Mouse (Mus musculus) stomach, postnatal 0 days (tissue): ENCODE measurements around the gene Nhp2. TPM values are rescaled to one million over a fixed set of nuclear protein-coding genes. Genes with fewer than 3 reads are reported as not detected.
A peak's percentile ranks its signal among the peaks of the same experiment; 100 is the strongest.

ENCODE experiments used
- ATAC-seq: fragments of 200-750 bp; cut with Nextera tagmentation; 2 replicates; pipeline ENCODE4 v1.8.0; 2017; ENCODE audit not compliant: low FRiP score, low TSS enrichment
- DNase-seq: peaks from one replicate; pipeline ENCODE4 v3.0.0-alpha.2; 2016; ENCODE audit warnings: low spot score
- H3K27ac ChIP-seq: fragments of 300-500 bp; sonication (generic); replicated peaks from 2 replicates; pipeline ENCODE4 v1.5.1; 2014; ENCODE audit warnings: mild to moderate bottlenecking, control low read depth
- H3K27me3 ChIP-seq: fragments of 300-500 bp; sonication (generic); 2 replicates; pipeline ENCODE4 v1.6.1; 2014; ENCODE audit warnings: low read length; ENCODE audit not compliant: control insufficient read depth, insufficient read depth
- H3K36me3 ChIP-seq: fragments of 300-500 bp; sonication (generic); 2 replicates; pipeline ENCODE4 v1.6.1; 2014; ENCODE audit warnings: low read length, mixed read lengths; ENCODE audit not compliant: control insufficient read depth, insufficient read depth
- H3K4me1 ChIP-seq: fragments of 300-500 bp; sonication (generic); replicated peaks from 2 replicates; pipeline ENCODE4 v1.6.1; 2014; ENCODE audit warnings: antibody characterized with exemption; ENCODE audit not compliant: control insufficient read depth, insufficient read depth
- H3K4me2 ChIP-seq: fragments of 300-500 bp; sonication (generic); replicated peaks from 2 replicates; pipeline ENCODE4 v1.6.1; 2014; ENCODE audit warnings: low read depth, mild to moderate bottlenecking, control low read depth, moderate library complexity
- H3K4me3 ChIP-seq: fragments of 300-500 bp; sonication (generic); 2 replicates; pipeline ENCODE4 v1.5.1; 2014; ENCODE audit warnings: low read depth, low read length, control low read depth
- H3K9ac ChIP-seq: fragments of 300-500 bp; sonication (generic); 2 replicates; pipeline ENCODE4 v1.6.1; 2014; ENCODE audit warnings: mild to moderate bottlenecking, low read length, control low read depth, mixed read lengths
- H3K9me3 ChIP-seq: fragments of 300-500 bp; sonication (generic); 2 replicates; pipeline ENCODE4 v1.6.1; 2016; ENCODE audit warnings: low read length; ENCODE audit not compliant: control insufficient read depth
- CTCF ChIP-seq: IDR thresholded peaks from 2 replicates; pipeline ENCODE4 v1.5.1; 2016; ENCODE audit warnings: antibody characterized with exemption, low read depth, mild to moderate bottlenecking, moderate library complexity
- EP300 ChIP-seq: optimal IDR thresholded peaks from 2 replicates; pipeline ENCODE3; 2016; ENCODE audit warnings: antibody characterized with exemption
- WGBS: fragments of 180-500 bp; shearing (Covaris S2); extraction: QIAGEN DNeasy Blood & Tissue Kit; methylation state at CpG from one replicate; pipeline ENCODE4 v1.1.7; 2014; 5-methylcytosine and 5-hydroxymethylcytosine counted together
- polyA plus RNA-seq: library from polyadenylated mRNA; unstranded; fragments of >200 nt; fragmentation: Nextera tagmentation; extraction: Ambion mirVana; gene quantifications from 2 replicates; pipeline ENCODE4 v1.2.1, GENCODE M21; 2015

Gene Nhp2
- polyA plus RNA-seq, 1 experiment from 2014 or later: 144 TPM

GRCm38 (mm10) chr11:51648566-51648965 lies 29.0 kb downstream of the Nhp2 start:
- DNase-seq (no peak), ATAC-seq (no peak)
- H3K9ac ChIP-seq: 0 out of 2 replicates have a peak overlapping the region, but pooled peaks have one; percentile 27
- H3K4me1 ChIP-seq: peaks cover 3% of the 10 kb centered on the region; the same call in 1 of the 2 replicates
- no peak overlapping the region for H3K4me3 ChIP-seq
- no peaks in the 10 kb centered on the region for H3K27me3 ChIP-seq
- H3K36me3 ChIP-seq: no peaks in the 10 kb centered on the region; the same call in 1 of the 2 replicates
- H3K27ac ChIP-seq: 0 out of 2 replicates have a peak overlapping the region, but pooled peaks have one; percentile 18
- peak overlapping the region; percentile 97; the same call in 1 of the 2 replicates for H3K4me2 ChIP-seq
- WGBS: 24% methylated on average over 3 of the region's 3 CpGs
- TF ChIP-seq EP300 (no peak), CTCF (no peak)
- H3K9me3 ChIP-seq: no peaks in the 10 kb centered on the region

- H3K9ac ChIP-seq: peak overlapping the region; percentile 76
- H3K27me3 ChIP-seq: no peaks in the 10 kb centered on the region
- TF ChIP-seq EP300 (no peak), CTCF (no peak)
- 43% methylated on average over 11 of the region's 11 CpGs for WGBS
- no peak for ATAC-seq
- peak overlapping the region; percentile 97 for H3K4me2 ChIP-seq
- H3K27ac ChIP-seq: peak overlapping the region; percentile 86
- DNase-seq: no peak
- H3K9me3 ChIP-seq: no peaks in the 10 kb centered on the region
- H3K4me1 ChIP-seq: peaks cover 3% of the 10 kb centered on the region; the same call in 1 of the 2 replicates
- no peaks in the 10 kb centered on the region; the same call in 1 of the 2 replicates for H3K36me3 ChIP-seq
- H3K4me3 ChIP-seq: peak overlapping the region; percentile 66
Measured at GRCm38 (mm10) chr11:51649111-51649888, 29.8 kb downstream of the Nhp2 start.

- Histone ChIP-seq H3K4me2 (peak overlapping the region; percentile 97), H3K4me1 (peaks cover 3% of the 10 kb centered on the region; the same call in 1 of the 2 replicates), H3K27me3 (no peaks in the 10 kb centered on the region), H3K27ac (peak overlapping the region; percentile 86), H3K4me3 (peak overlapping the region; percentile 66), H3K9me3 (no peaks in the 10 kb centered on the region), H3K36me3 (no peaks in the 10 kb centered on the region; the same call in 1 of the 2 replicates), H3K9ac (peak overlapping the region; percentile 76)
- 6% methylated on average over 7 of the region's 7 CpGs for WGBS
- peak; percentile 47 for DNase-seq
- ATAC-seq: no peak
- TF ChIP-seq CTCF: no peak
Measured at GRCm38 (mm10) chr11:51649889-51650199, 30.3 kb downstream of the Nhp2 start.

- peak overlapping the region; percentile 86 for H3K27ac ChIP-seq
- no peaks in the 10 kb centered on the region for H3K9me3 ChIP-seq
- peak overlapping the region; percentile 66 for H3K4me3 ChIP-seq
- WGBS: 1% methylated on average over 24 of the region's 30 CpGs
- TF ChIP-seq CTCF (peak; percentile 5; the same call in 1 of the 2 replicates), EP300 (no peak)
- no peaks in the 10 kb centered on the region; the same call in 1 of the 2 replicates for H3K36me3 ChIP-seq
- H3K27me3 ChIP-seq: no peaks in the 10 kb centered on the region
- H3K4me1 ChIP-seq: peaks cover 3% of the 10 kb centered on the region; the same call in 1 of the 2 replicates
- H3K9ac ChIP-seq: peak overlapping the region; percentile 76
- ATAC-seq: peak; percentile 25
- H3K4me2 ChIP-seq: peak overlapping the region; percentile 97
- DNase-seq: no peak
Measured at GRCm38 (mm10) chr11:51650261-51650660, 30.7 kb downstream of the Nhp2 start.

GRCm38 (mm10) chr11:51650691-51651515 lies 31.4 kb downstream of the Nhp2 start, which contains the start of the genes N4bp3 and D930048N14Rik:
TSS of gene N4bp3 (minus strand) at chr11:51650842.
TSS of gene D930048N14Rik (plus strand) at chr11:51650954.
- Histone ChIP-seq H3K4me1 (peaks cover 3% of the 10 kb centered on the region; the same call in 1 of the 2 replicates), H3K27me3 (no peaks in the 10 kb centered on the region), H3K4me2 (peak within 1 kb of the TSS; percentile 97), H3K27ac (peak within 1 kb of the TSS; percentile 86), H3K4me3 (peak within 1 kb of the TSS; percentile 66), H3K36me3 (no peaks in the 10 kb centered on the region), H3K9me3 (no peaks in the 10 kb centered on the region), H3K9ac (peak within 1 kb of the TSS; percentile 76)
- TF ChIP-seq CTCF: no peak
- no peak for TF ChIP-seq EP300
- WGBS: 2% methylated on average over 64 of the region's 70 CpGs
- ATAC-seq (peak; percentile 87), DNase-seq (peak; percentile 89)
